Mouse (Mus musculus): ENCODE results near the gene Dcaf1. TPM values are rescaled to one million over a fixed set of nuclear protein-coding genes. Genes with fewer than 3 reads are reported as not detected.
A peak's percentile ranks its signal among the peaks of the same experiment; 100 is the strongest.

The Dcaf1 gene
- total RNA-seq, 2 experiments from 2014 or later, result 31.2 to 33.4 TPM

- intact Hi-C loops (cut with DNase I), result no loop called here
- no peak for DNase-seq
These were observed 52.5 kb downstream of the Dcaf1 start for GRCm38 (mm10) chr9:106874216-106874615.

- DNase-seq, result no peak
- intact Hi-C loops (cut with DNase I), result no loop called here
These were observed 55.0 kb downstream of the Dcaf1 start for GRCm38 (mm10) chr9:106876666-106877065.

GRCm38 (mm10) chr9:106879471-106879870, 57.8 kb downstream of the Dcaf1 start:
- intact Hi-C loops (cut with DNase I), result no loop called here
- DNase-seq, result no peak

GRCm38 (mm10) chr9:106881071-106881755, 59.5 kb downstream of the Dcaf1 start:
- DNase-seq, result no peak
- intact Hi-C loops (cut with DNase I), result no loop called here

GRCm38 (mm10) chr9:106882176-106882575, 60.5 kb downstream of the Dcaf1 start:
- DNase-seq, result no peak
- intact Hi-C loops (cut with DNase I), result no loop called here

- intact Hi-C loops (cut with DNase I), result no loop called here
- DNase-seq, result no peak
These were observed 61.4 kb downstream of the Dcaf1 start for GRCm38 (mm10) chr9:106883085-106883484.

- peak; percentile 19 for DNase-seq
- intact Hi-C loops (cut with DNase I), result no loop called here
These were observed 62.6 kb downstream of the Dcaf1 start for GRCm38 (mm10) chr9:106884306-106884705.

GRCm38 (mm10) chr9:106884996-106885900, 63.6 kb downstream of the Dcaf1 start:
- intact Hi-C loops (cut with DNase I), result no loop called here
- DNase-seq, result peak; percentile 20

GRCm38 (mm10) chr9:106885901-106886731, 64.4 kb downstream of the Dcaf1 start:
- intact Hi-C loops (cut with DNase I), result no loop called here
- DNase-seq, result peak; percentile 53

- DNase-seq, result peak; percentile 99
- intact Hi-C loops (cut with DNase I), result no loop called here
These were observed 65.4 kb downstream of the Dcaf1 start, which contains the start of gene Rbm15b for GRCm38 (mm10) chr9:106886828-106887702. Gene Rbm15b (minus strand): TSS chr9:106887428.

GRCm38 (mm10) chr9:106888346-106888745, 66.7 kb downstream of the Dcaf1 start:
- DNase-seq, result no peak
- intact Hi-C loops (cut with DNase I), result no loop called here

GRCm38 (mm10) chr9:106889321-106889720, 67.6 kb downstream of the Dcaf1 start:
- intact Hi-C loops (cut with DNase I), result no loop called here
- no peak for DNase-seq

- DNase-seq, result no peak
- intact Hi-C loops (cut with DNase I), result no loop called here
These were observed 69.0 kb downstream of the Dcaf1 start for GRCm38 (mm10) chr9:106890496-106891240.

- intact Hi-C loops (cut with DNase I), result no loop called here
- DNase-seq, result no peak
These were observed 69.7 kb downstream of the Dcaf1 start for GRCm38 (mm10) chr9:106891341-106891741.

- peak; percentile 98 for DNase-seq
- intact Hi-C loops (cut with DNase I), result no loop called here
These were observed 70.3 kb downstream of the Dcaf1 start, which contains the start of gene Manf for GRCm38 (mm10) chr9:106891829-106892551. Gene Manf (minus strand): TSS chr9:106891979.

- intact Hi-C loops (cut with DNase I), result no loop called here
- no peak for DNase-seq
These were observed 70.8 kb downstream of the Dcaf1 start for GRCm38 (mm10) chr9:106892552-106892875.

- intact Hi-C loops (cut with DNase I), result no loop called here
These were observed 71.7 kb downstream of the Dcaf1 start for GRCm38 (mm10) chr9:106893327-106893726.

GRCm38 (mm10) chr9:106898901-106899300, 77.2 kb downstream of the Dcaf1 start:
- DNase-seq, result no peak
- intact Hi-C loops (cut with DNase I), result no loop called here

More at GRCm38 (mm10) chr9:106893327-106893726, 71.7 kb downstream of the Dcaf1 start:
- no peak for DNase-seq
